Mouse (Mus musculus) testis, postnatal 14 days (tissue): Measurements from ENCODE around the gene Rnft2.
A peak's percentile ranks its signal among the peaks of the same experiment; 100 is the strongest.

ENCODE experiments used
- DNase-seq: peaks from one replicate; pipeline ENCODE4 v3.0.0; 2021; ENCODE audit warnings: low spot score

Gene Rnft2

GRCm38 (mm10) chr5:118172078-118172723 is 72.7 kb downstream of the Rnft2 start:
- DNase-seq, result no peak

GRCm38 (mm10) chr5:118171665-118172064 is 73.3 kb downstream of the Rnft2 start:
- no peak for DNase-seq

- DNase-seq, result peak; percentile 35
Observed at GRCm38 (mm10) chr5:118170888-118171529, 73.9 kb downstream of the Rnft2 start.

- no peak for DNase-seq
Observed at GRCm38 (mm10) chr5:118169222-118170221, 75.4 kb downstream of the Rnft2 start.

- DNase-seq, result no peak
Observed at GRCm38 (mm10) chr5:118167561-118167995, 77.3 kb downstream of the Rnft2 start.

- DNase-seq, result no peak
Observed at GRCm38 (mm10) chr5:118165462-118165861, 79.5 kb downstream of the Rnft2 start.

- DNase-seq, result no peak
Observed at GRCm38 (mm10) chr5:118164581-118164980, 80.3 kb downstream of the Rnft2 start, which contains the start of gene Hrk. TSS of gene Hrk (plus strand) at chr5:118164648.

- DNase-seq, result no peak
Observed at GRCm38 (mm10) chr5:118160691-118161090, 84.2 kb downstream of the Rnft2 start.

- no peak for DNase-seq
Observed at GRCm38 (mm10) chr5:118156976-118157375, 87.9 kb downstream of the Rnft2 start.

- no peak for DNase-seq
Observed at GRCm38 (mm10) chr5:118155565-118155947, 89.4 kb downstream of the Rnft2 start.

GRCm38 (mm10) chr5:118154839-118155564 is 89.9 kb downstream of the Rnft2 start, which contains the start of gene Fbxw8:
TSS of gene Fbxw8 (minus strand) at chr5:118155464.
- DNase-seq, result peak; percentile 89

GRCm38 (mm10) chr5:118149711-118150110 is 95.2 kb downstream of the Rnft2 start:
- no peak for DNase-seq

- DNase-seq, result no peak
Observed at GRCm38 (mm10) chr5:118147264-118147663, 97.7 kb downstream of the Rnft2 start.

GRCm38 (mm10) chr5:118145999-118146679 is 98.8 kb downstream of the Rnft2 start:
- no peak for DNase-seq

- DNase-seq, result no peak
Observed at GRCm38 (mm10) chr5:118145458-118145857, 99.5 kb downstream of the Rnft2 start.

- DNase-seq, result no peak
Observed at GRCm38 (mm10) chr5:118144770-118145169, 100.1 kb downstream of the Rnft2 start.

GRCm38 (mm10) chr5:118144327-118144726 is 100.6 kb downstream of the Rnft2 start:
- no peak for DNase-seq

GRCm38 (mm10) chr5:118143211-118144026 is 101.5 kb downstream of the Rnft2 start:
- peak; percentile 60 for DNase-seq

GRCm38 (mm10) chr5:118142471-118142870 is 102.4 kb downstream of the Rnft2 start:
- DNase-seq, result no peak
